Mouse (Mus musculus) olfactory bulb, adult 2 months (tissue): ENCODE data around the gene Ppp1r3e.

ENCODE experiments used
- CTCF ChIP-seq: fragments of 200-500 bp; IDR thresholded peaks from 2 replicates; pipeline ENCODE4 v1.5.1; 2012; ENCODE audit warnings: low read depth, mild to moderate bottlenecking, low read length, moderate library complexity; ENCODE audit not compliant: insufficient read depth
- POLR2A ChIP-seq: fragments of 200-500 bp; IDR thresholded peaks from 2 replicates; pipeline ENCODE4 v1.6.1; 2012; ENCODE audit warnings: mild to moderate bottlenecking, low read depth, low read length, moderate library complexity; ENCODE audit not compliant: insufficient read depth

DNA sequence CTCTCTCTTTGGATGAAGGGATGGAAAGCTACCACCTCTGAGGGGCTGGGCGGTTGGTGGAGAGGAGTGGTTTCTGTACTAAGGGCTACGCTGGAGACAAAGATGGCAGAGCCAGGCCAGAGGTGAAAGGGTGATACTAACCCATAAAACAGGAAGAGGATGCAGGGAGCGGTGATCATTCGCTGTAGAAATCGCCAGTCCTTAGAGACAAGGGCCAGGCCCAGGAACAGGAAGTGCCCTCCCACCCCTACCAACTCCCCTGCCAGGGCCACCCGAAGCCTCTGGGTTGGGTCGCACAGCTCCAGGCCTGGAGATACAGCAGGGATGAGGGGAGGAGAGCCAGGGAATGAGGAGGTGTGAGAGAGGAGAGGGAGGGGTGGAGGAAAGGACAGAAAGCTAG, 31.3 kb upstream of the Ppp1r3e start:
- TF ChIP-seq CTCF (no peak), POLR2A (no peak)
